Mouse (Mus musculus) heart, adult 2 months (tissue): Measurements from ENCODE around the gene Ccdc151. TPM values are rescaled to one million over a fixed set of nuclear protein-coding genes. Genes with fewer than 3 reads are reported as not detected.

Experiments used
- DNase-seq, 2 experiments: peaks; one replicate each; pipeline ENCODE4 v3.0.0; 2021
- H3K27ac ChIP-seq: fragments of 200-600 bp; 2 replicates; pipeline ENCODE4 v1.8.1; 2022
- H3K27me3 ChIP-seq: fragments of 200-500 bp; 2 replicates; pipeline ENCODE4 v1.6.1; 2012; ENCODE audit warnings: mild to moderate bottlenecking, low read length, inconsistent platforms, mixed read lengths; ENCODE audit not compliant: control insufficient read depth, insufficient read depth
- H3K36me3 ChIP-seq: fragments of 200-500 bp; 2 replicates; pipeline ENCODE4 v1.6.1; 2012; ENCODE audit warnings: low read length, inconsistent platforms; ENCODE audit not compliant: control insufficient read depth, insufficient read depth
- H3K4me1 ChIP-seq: fragments of 200-500 bp; 2 replicates; pipeline ENCODE4 v1.6.1; 2011; ENCODE audit warnings: low read length; ENCODE audit not compliant: control insufficient read depth, insufficient read depth
- H3K4me3 ChIP-seq: fragments of 200-600 bp; 2 replicates; pipeline ENCODE4 v1.8.1; 2022
- H3K79me2 ChIP-seq: fragments of 200-500 bp; replicated peaks from 2 replicates; pipeline ENCODE4 v1.6.1; 2012; ENCODE audit warnings: mild to moderate bottlenecking, inconsistent platforms, low read length, moderate library complexity, mixed read lengths; ENCODE audit not compliant: control insufficient read depth, insufficient read depth
- H3K9ac ChIP-seq: fragments of 200-500 bp; 2 replicates; pipeline ENCODE4 v1.6.1; 2012; ENCODE audit warnings: low read depth, mild to moderate bottlenecking, control low read depth, inconsistent platforms, low read length, mixed read lengths
- CTCF ChIP-seq: fragments of 200-600 bp; IDR thresholded peaks from 2 replicates; pipeline ENCODE4 v1.8.1; 2022; ENCODE audit warnings: antibody characterized with exemption, mild to moderate bottlenecking, moderate library complexity
- EP300 ChIP-seq: fragments of 200-500 bp; IDR thresholded peaks from 2 replicates; pipeline ENCODE4 v1.6.1; 2011; ENCODE audit warnings: low read depth, low read length, control low read depth; ENCODE audit not compliant: insufficient read depth
- POLR2A ChIP-seq: fragments of 200-500 bp; IDR thresholded peaks from 2 replicates; pipeline ENCODE4 v1.6.1; 2011; ENCODE audit warnings: mild to moderate bottlenecking, low read depth, low read length, control low read depth; ENCODE audit not compliant: insufficient read depth
- WGBS: fragments of 180-500 bp; shearing (Covaris S2); methylation state at CpG from one replicate; pipeline ENCODE4 v1.1.7; 2018; 5-methylcytosine and 5-hydroxymethylcytosine counted together
- intact Hi-C: fragments of 180-260 bp; cut with DNase I; formaldehyde crosslinking; loops from one replicate; pipeline ENCODE4 v1.15.1; 2025
- polyA plus RNA-seq: library from polyadenylated mRNA; depleted of rRNA; stranded (reverse); fragments of >200 nt; gene quantifications from 2 replicates; pipeline ENCODE4 v1.2.3, GENCODE M21; 2012
- total RNA-seq, 2 experiments: library from RNA; stranded (reverse); gene quantifications; 2 replicates each; pipeline ENCODE4 v1.2.3; 2021

Gene Ccdc151
- total and polyA plus RNA-seq, 3 experiments, result 0.09 to 0.21 TPM; not detected in 1

GRCm38 (mm10) chr9:22004546-22004945 is 2.1 kb upstream of the Ccdc151 start:
- intact Hi-C loops, result loop anchor here (5.0 to 10.0 kb wide), 3 partner anchors 68 to 153 kb away; partner anchors contain the start of genes Elof1, Gm49318, Pigyl and Zfp653
- WGBS, result 92% methylated on average over 12 of the region's 12 CpGs
- H3K27me3 ChIP-seq, result no peaks in the 10 kb centered on the region
- H3K79me2 ChIP-seq, result no peaks in the 10 kb centered on the region
- H3K9ac ChIP-seq, result no peak overlapping the region
- no peaks in the 10 kb centered on the region for H3K36me3 ChIP-seq
- no peak overlapping the region for H3K27ac ChIP-seq
- no peak overlapping the region for H3K4me3 ChIP-seq
- no peak for DNase-seq
- peaks cover 4% of the 10 kb centered on the region for H3K4me1 ChIP-seq
- TF ChIP-seq EP300 (no peak), POLR2A (no peak), CTCF (no peak)

DNA sequence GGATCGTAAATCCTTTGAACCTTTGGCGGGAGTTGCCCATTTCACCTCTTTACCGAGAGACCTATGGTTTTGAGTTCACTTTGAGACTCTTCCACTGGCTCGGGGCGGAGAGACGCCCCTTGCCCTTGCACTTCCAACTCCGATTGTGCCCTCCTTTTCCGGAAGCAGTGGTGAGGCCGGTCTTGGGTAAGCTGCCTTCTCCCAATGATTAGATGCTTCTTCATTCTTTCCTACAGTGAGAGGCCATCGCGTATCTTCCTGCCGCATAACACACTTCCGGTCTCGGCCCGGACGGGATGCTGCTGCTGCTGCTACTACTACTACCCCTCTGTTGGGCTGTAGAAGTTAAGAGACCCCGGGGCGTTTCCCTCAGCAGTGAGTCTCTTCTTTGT is 725 bp upstream of the Ccdc151 start:
- Histone ChIP-seq H3K9ac (peak overlapping the region; percentile 52), H3K27ac (peak overlapping the region; percentile 63), H3K4me1 (peaks cover 4% of the 10 kb centered on the region), H3K27me3 (no peaks in the 10 kb centered on the region), H3K36me3 (no peaks in the 10 kb centered on the region), H3K79me2 (no peaks in the 10 kb centered on the region), H3K4me3 (peak overlapping the region; percentile 70)
- WGBS, result under 1% methylated on average over 18 of the region's 18 CpGs
- intact Hi-C loops, result loop anchor here (2.0 to 10.0 kb wide), 4 partner anchors 48 to 154 kb away; partner anchors contain the start of genes Elof1, Gm49318, Pigyl and Swsap1
- no peak for TF ChIP-seq POLR2A
- TF ChIP-seq CTCF, result no peak
- no peak for TF ChIP-seq EP300
- DNase-seq, result no peak

GRCm38 (mm10) chr9:22001633-22002032 is 801 bp downstream of the Ccdc151 start:
- H3K4me3 ChIP-seq, result no peak overlapping the region
- no peak overlapping the region for H3K27ac ChIP-seq
- no peak overlapping the region for H3K9ac ChIP-seq
- 92% methylated on average over 4 of the region's 4 CpGs for WGBS
- no peak for DNase-seq
- intact Hi-C loops, result loop anchor here (2.0 to 10.0 kb wide), 4 partner anchors 47 to 156 kb away; partner anchors contain the start of genes Elof1, Gm49318, Pigyl and Swsap1
- peaks cover 4% of the 10 kb centered on the region for H3K4me1 ChIP-seq
- TF ChIP-seq EP300 (no peak), CTCF (no peak), POLR2A (no peak)
- H3K27me3 ChIP-seq, result no peaks in the 10 kb centered on the region
- no peaks in the 10 kb centered on the region for H3K79me2 ChIP-seq
- no peaks in the 10 kb centered on the region for H3K36me3 ChIP-seq

GRCm38 (mm10) chr9:22000296-22000695 is 2.1 kb downstream of the Ccdc151 start:
- 90% methylated on average over 6 of the region's 6 CpGs for WGBS
- intact Hi-C loops, result loop anchor here (5.0 to 10.0 kb wide), 3 partner anchors 72 to 157 kb away; partner anchors contain the start of genes Elof1, Gm49318, Pigyl and Zfp653

DNA sequence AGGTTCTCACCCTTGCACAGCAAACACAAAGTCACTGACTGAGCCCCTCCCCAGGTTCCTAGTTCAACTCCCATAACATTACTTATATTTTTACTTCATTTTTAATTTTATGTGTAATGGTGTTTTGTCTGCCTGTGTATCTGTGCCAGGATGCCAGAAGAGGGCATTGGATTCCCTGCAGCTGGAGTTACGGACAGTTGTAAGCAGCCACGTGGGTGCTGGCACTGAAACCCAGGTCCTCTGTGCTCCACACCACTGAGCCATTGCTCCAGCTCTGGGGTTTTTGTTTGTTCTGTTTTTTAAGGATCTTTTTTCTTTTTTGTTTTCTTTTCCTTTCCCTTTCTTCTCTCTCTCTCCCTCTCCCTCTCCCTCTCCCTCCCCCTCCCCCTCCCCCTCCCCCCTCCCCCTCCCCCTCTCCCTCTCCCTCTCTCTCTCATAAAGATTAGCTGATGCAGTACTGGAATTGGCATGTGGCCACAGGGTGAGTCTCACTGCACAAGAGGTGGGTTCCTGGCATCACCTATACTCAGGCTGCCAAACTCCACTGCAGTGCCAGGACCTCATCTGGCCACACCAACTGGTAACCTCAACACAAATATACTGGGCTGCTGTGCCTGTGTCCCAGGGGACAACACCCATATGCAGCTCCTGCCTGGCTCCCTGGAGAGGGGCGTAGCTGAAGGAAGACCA is 6.1 kb downstream of the Ccdc151 start:
- WGBS, result 81% methylated on average over 3 of the region's 3 CpGs
- Histone ChIP-seq H3K27ac (no peak overlapping the region), H3K4me1 (no peaks in the 10 kb centered on the region), H3K36me3 (no peaks in the 10 kb centered on the region), H3K9ac (no peak overlapping the region), H3K79me2 (no peaks in the 10 kb centered on the region), H3K4me3 (no peak overlapping the region), H3K27me3 (peaks cover 3% of the 10 kb centered on the region; the same call in 1 of the 2 replicates)
- TF ChIP-seq CTCF (no peak), EP300 (no peak), POLR2A (no peak)
- DNase-seq, result no peak
- intact Hi-C loops, result no loop called here

More at GRCm38 (mm10) chr9:22000296-22000695, 2.1 kb downstream of the Ccdc151 start:
- Histone ChIP-seq H3K36me3 (no peaks in the 10 kb centered on the region), H3K79me2 (no peaks in the 10 kb centered on the region), H3K27me3 (no peaks in the 10 kb centered on the region), H3K4me3 (no peak overlapping the region), H3K27ac (no peak overlapping the region), H3K9ac (no peak overlapping the region), H3K4me1 (peaks cover 4% of the 10 kb centered on the region)
- DNase-seq, result no peak
- TF ChIP-seq CTCF (no peak), POLR2A (no peak), EP300 (no peak)

- Histone ChIP-seq H3K4me3 (no peak overlapping the region), H3K27me3 (peaks cover 9% of the 10 kb centered on the region; the same call in 1 of the 2 replicates), H3K36me3 (no peaks in the 10 kb centered on the region), H3K79me2 (no peaks in the 10 kb centered on the region), H3K27ac (no peak overlapping the region), H3K4me1 (no peaks in the 10 kb centered on the region; the same call in 1 of the 2 replicates), H3K9ac (no peak overlapping the region)
- no peak for TF ChIP-seq POLR2A
- no peak for TF ChIP-seq CTCF
- no peak for TF ChIP-seq EP300
- intact Hi-C loops, result no loop called here
- 74% methylated on average over 4 of the region's 4 CpGs for WGBS
- no peak for DNase-seq
These were observed 10.2 kb downstream of the Ccdc151 start for GRCm38 (mm10) chr9:21992227-21992626.
